Mouse (Mus musculus) G1E (cell line): ENCODE data around the gene Kiz. TPM values are rescaled to one million over a fixed set of nuclear protein-coding genes. Genes with fewer than 3 reads are reported as not detected.

Source experiments
- ATAC-seq: 2 replicates; pipeline ENCODE4 v1.8.0; 2016; ENCODE audit warnings: mild to moderate bottlenecking; ENCODE audit not compliant: insufficient number of reproducible peaks, poor library complexity, low FRiP score, severe bottlenecking; ENCODE audit errors: extremely low read depth
- DNase-seq: peaks from one replicate; pipeline ENCODE4 v3.0.0; 2012; ENCODE audit warnings: low spot score
- H3K27me3 ChIP-seq: 2 replicates; pipeline ENCODE4 v1.6.1; 2012; ENCODE audit warnings: mild to moderate bottlenecking, low read length, inconsistent platforms; ENCODE audit not compliant: insufficient read depth
- H3K36me3 ChIP-seq: replicated peaks from 2 replicates; pipeline ENCODE3; 2012; ENCODE audit warnings: mild to moderate bottlenecking, inconsistent platforms
- H3K4me1 ChIP-seq: 2 replicates; pipeline ENCODE4 v1.6.1; 2012; ENCODE audit warnings: low read depth, low read length, inconsistent platforms, mixed read lengths; ENCODE audit not compliant: insufficient read depth
- H3K4me3 ChIP-seq: 2 replicates; pipeline ENCODE4 v1.5.1; 2012; ENCODE audit warnings: low read depth, mild to moderate bottlenecking, inconsistent platforms, low read length, moderate library complexity, mixed read lengths
- H3K9me3 ChIP-seq: replicated peaks from 2 replicates; pipeline ENCODE4 v1.6.1; 2012; ENCODE audit warnings: inconsistent platforms
- CTCF ChIP-seq: IDR thresholded peaks from 2 replicates; pipeline ENCODE4 v1.5.1; 2012; ENCODE audit warnings: low read depth, low read length, inconsistent platforms, mixed read lengths
- GATA1 ChIP-seq: IDR thresholded peaks from 2 replicates; pipeline ENCODE4 v1.6.1; 2012; ENCODE audit warnings: borderline replicate concordance, low read length, inconsistent platforms, mixed read lengths
- GATA2 ChIP-seq: IDR thresholded peaks from 2 replicates; pipeline ENCODE4 v1.6.1; 2012; ENCODE audit warnings: low read depth, low read length, inconsistent platforms, borderline replicate concordance
- POLR2AphosphoS5 ChIP-seq: IDR thresholded peaks from 2 replicates; pipeline ENCODE4 v1.6.1; 2012; ENCODE audit warnings: low read depth, low read length, inconsistent platforms; ENCODE audit not compliant: insufficient replicate concordance
- TAL1 ChIP-seq: conservative IDR thresholded peaks from 2 replicates; pipeline ENCODE4 v1.6.1; 2012; ENCODE audit warnings: low read depth, low read length, inconsistent platforms, mixed read lengths
- polyA plus RNA-seq: library from polyadenylated mRNA; stranded (reverse); fragments of >175 nt; gene quantifications from 2 replicates; pipeline ENCODE4 v1.2.3, GENCODE M21; 2012
- total RNA-seq, 2 experiments: library from RNA; stranded (forward) in 1 of 2; stranded (reverse) in 1 of 2; fragments of 200-1000 nt in 1 of 2; fragments of >200 nt in 1 of 2; fragmentation: Nextera tagmentation in 1 of 2; gene quantifications; 2 replicates each; pipeline ENCODE4 v1.2.3; 2014 to 2017

Kiz gene
- total and polyA plus RNA-seq, 3 experiments = 10.5 to 56.7 (median 44.6) TPM

GRCm38 (mm10) chr2:146877423-146878098, 21.9 kb downstream of the Kiz start:
- Histone ChIP-seq H3K36me3 (peaks cover 26% of the 10 kb centered on the region), H3K9me3 (no peaks in the 10 kb centered on the region), H3K4me1 (peaks cover 5% of the 10 kb centered on the region), H3K4me3 (no peak overlapping the region), H3K27me3 (no peaks in the 10 kb centered on the region)
- no peak for TF ChIP-seq CTCF
- TF ChIP-seq POLR2AphosphoS5 = no peak
- no peak for TF ChIP-seq GATA2
- TF ChIP-seq TAL1 = no peak
- no peak for TF ChIP-seq GATA1
- DNase-seq (no peak), ATAC-seq (no peak)

- no peak overlapping the region for H3K4me3 ChIP-seq
- peaks cover 12% of the 10 kb centered on the region for H3K36me3 ChIP-seq
- no peaks in the 10 kb centered on the region for H3K9me3 ChIP-seq
- no peaks in the 10 kb centered on the region for H3K27me3 ChIP-seq
- ATAC-seq = no peak
- DNase-seq = no peak
- H3K4me1 ChIP-seq = no peaks in the 10 kb centered on the region
- TF ChIP-seq GATA1 (no peak), GATA2 (no peak), POLR2AphosphoS5 (no peak), CTCF (no peak), TAL1 (no peak)
These were observed 26.0 kb downstream of the Kiz start for GRCm38 (mm10) chr2:146881623-146882022.

GRCm38 (mm10) chr2:146884291-146884855, 28.7 kb downstream of the Kiz start:
- no peak for DNase-seq
- Histone ChIP-seq H3K9me3 (no peaks in the 10 kb centered on the region), H3K36me3 (peaks cover 22% of the 10 kb centered on the region), H3K4me3 (no peak overlapping the region), H3K4me1 (no peaks in the 10 kb centered on the region), H3K27me3 (no peaks in the 10 kb centered on the region)
- no peak for ATAC-seq
- TF ChIP-seq CTCF (no peak), GATA2 (no peak), POLR2AphosphoS5 (no peak), GATA1 (no peak), TAL1 (no peak)

- no peaks in the 10 kb centered on the region for H3K27me3 ChIP-seq
- H3K36me3 ChIP-seq = peaks cover 29% of the 10 kb centered on the region
- TF ChIP-seq GATA2 (no peak), POLR2AphosphoS5 (no peak), TAL1 (no peak), CTCF (no peak), GATA1 (no peak)
- H3K4me3 ChIP-seq = no peak overlapping the region
- ATAC-seq = no peak
- no peaks in the 10 kb centered on the region for H3K4me1 ChIP-seq
- H3K9me3 ChIP-seq = no peaks in the 10 kb centered on the region
- DNase-seq = no peak
These were observed 33.2 kb downstream of the Kiz start for GRCm38 (mm10) chr2:146888786-146889414.

GRCm38 (mm10) chr2:146898977-146899376, 43.3 kb downstream of the Kiz start:
- DNase-seq = no peak
- peak; percentile 63; the same call in 1 of the 2 replicates for ATAC-seq
- TF ChIP-seq GATA2 = no peak
- no peak for TF ChIP-seq CTCF
- no peak for TF ChIP-seq GATA1
- no peak for TF ChIP-seq POLR2AphosphoS5
- TF ChIP-seq TAL1 = no peak
- Histone ChIP-seq H3K4me3 (no peak overlapping the region), H3K36me3 (peaks cover 20% of the 10 kb centered on the region), H3K27me3 (no peaks in the 10 kb centered on the region), H3K4me1 (no peaks in the 10 kb centered on the region), H3K9me3 (no peaks in the 10 kb centered on the region)

- ATAC-seq = no peak
- no peaks in the 10 kb centered on the region for H3K27me3 ChIP-seq
- no peaks in the 10 kb centered on the region for H3K9me3 ChIP-seq
- no peak for DNase-seq
- TF ChIP-seq POLR2AphosphoS5 = no peak
- TF ChIP-seq GATA1 = no peak
- no peak for TF ChIP-seq GATA2
- TF ChIP-seq CTCF = no peak
- TF ChIP-seq TAL1 = no peak
- no peaks in the 10 kb centered on the region for H3K4me1 ChIP-seq
- H3K4me3 ChIP-seq = no peak overlapping the region
- peaks cover 3% of the 10 kb centered on the region for H3K36me3 ChIP-seq
These were observed 60.4 kb downstream of the Kiz start for GRCm38 (mm10) chr2:146916085-146916484.
